Comparison of ENCODE assay signal across 9 mouse cellular contexts in genomic region chr2:167222152-167222551, GRCm38 (mm10). TPM values are rescaled to one million over a fixed set of nuclear protein-coding genes. Genes with fewer than 3 reads are reported as not detected.
DNase-seq lines count a peak whose midpoint lies in the region; ATAC-seq and TF ChIP-seq lines count a peak whose summit lies in the region.
"Had no signal": no experiment of that assay in that cellular context is flagged by ENCODE, and none has a peak within 500 bp of the region (broad histone marks: within the 10 kb centered on the region; RNA-seq: fewer than 3 reads in every experiment).

No protein-coding gene starts in this region.

- H3K4me2 ChIP-seq in lung, embryonic 14.5 days = no peak overlapping the region
- H3K4me2 ChIP-seq: heart, embryonic 15.5 days had no signal

- WGBS in lung, embryonic 14.5 days = 20% methylated on average over 7 of the region's 7 CpGs

- H3K27ac ChIP-seq in lung, embryonic 14.5 days (ENCODE audit: low read depth) = no peak overlapping the region
- H3K27ac ChIP-seq: heart, embryonic 15.5 days had no signal

- H3K27me3 ChIP-seq in lung, embryonic 14.5 days (ENCODE audit: insufficient read depth, low read length) = no peaks in the 10 kb centered on the region
- H3K27me3 ChIP-seq: heart, embryonic 15.5 days had no signal

- peak; percentile 84 for ATAC-seq in common myeloid progenitor, adult 5-6 weeks (replicated peaks; ENCODE audit: low read depth, poor library complexity, severe bottlenecking)
- ATAC-seq in lung, embryonic 14.5 days (ENCODE audit: insufficient read depth) = peak; percentile 57; the same call in 1 of the 2 replicates

- DNase-seq in CD4-positive helper T cell, adult 2 months (ENCODE audit: low read depth, low spot score) = peak; percentile 50
- peak; percentile 84 to 94 for DNase-seq in adrenal gland, adult (ENCODE audit: inconsistent age in 2 of 2, low spot score in 1 of 2)
- DNase-seq in gastrocnemius, postnatal 14 days = peak; percentile 71
- DNase-seq in kidney, postnatal 36 days = peak; percentile 84 to 90
- peak; percentile 93 for DNase-seq in lung, embryonic 14.5 days
- peak; percentile 77 for DNase-seq in right cerebral cortex, adult 2 months (ENCODE audit: low spot score in 2 of 2)
- DNase-seq in urinary bladder, adult 2 months (ENCODE audit: low spot score) = peak; percentile 41

- peak; percentile 90 for TF ChIP-seq CTCF in lung, embryonic 14.5 days (IDR thresholded peaks at IDR 0.05; ENCODE audit: low read depth)

- no peak overlapping the region for H3K4me3 ChIP-seq in lung, embryonic 14.5 days (ENCODE audit: low read depth, low read length)
- H3K4me3 ChIP-seq: heart, embryonic 15.5 days had no signal

- no peaks in the 10 kb centered on the region for H3K9me3 ChIP-seq in lung, embryonic 14.5 days (ENCODE audit: low read depth, low read length)
- H3K9me3 ChIP-seq: heart, embryonic 15.5 days had no signal

- H3K36me3 ChIP-seq in lung, embryonic 14.5 days (ENCODE audit: insufficient read depth) = no peaks in the 10 kb centered on the region; the same call in 1 of the 2 replicates
- H3K36me3 ChIP-seq: heart, embryonic 15.5 days had no signal

- H3K4me1 ChIP-seq in lung, embryonic 14.5 days (ENCODE audit: insufficient read depth) = no peaks in the 10 kb centered on the region

- H3K9ac ChIP-seq in lung, embryonic 14.5 days = no peak overlapping the region
- H3K9ac ChIP-seq: heart, embryonic 15.5 days had no signal

- intact Hi-C loops in gastrocnemius, postnatal 14 days (cut with DNase I; ENCODE audit: low total_unique reads) = loop anchor here (2.0 to 5.0 kb wide), 2 partner anchors 57 to 195 kb away; no protein-coding TSS in a partner anchor

RNA-seq across cellular contexts. Expression of gene Ptgis, which starts 18.3 kb away (rescaled TPM):
- total RNA-seq in common myeloid progenitor, adult 5-6 weeks (2017) = not detected in 2 replicates
- total RNA-seq in gastrocnemius, postnatal 14 days (2021) = 10 to 100 TPM in 1 of 2 experiments, 1 to 10 TPM in 1; 8.0 to 11.1 TPM
- 16.0 and 18.6 TPM in 2 replicates for polyA plus RNA-seq in lung, embryonic 14.5 days (2014; fragmentation: Nextera tagmentation; extraction: Ambion mirVana)
- polyA plus RNA-seq in urinary bladder, adult 2 months (2012; rRNA removed) = 98.4 and 106 TPM in 2 replicates

RNA-seq across cellular contexts. Expression of gene Kcnb1, which starts 32.2 kb away (rescaled TPM):
- 0.23 and 3.3 TPM in 2 replicates for total RNA-seq in common myeloid progenitor, adult 5-6 weeks (2017)
- 10 to 100 TPM; 21.2 to 23.8 TPM for total RNA-seq in gastrocnemius, postnatal 14 days (2021)
- 0.37 and 0.42 TPM in 2 replicates for polyA plus RNA-seq in lung, embryonic 14.5 days (2014; fragmentation: Nextera tagmentation; extraction: Ambion mirVana)
- polyA plus RNA-seq in urinary bladder, adult 2 months (2012; rRNA removed) = 6.7 and 11.9 TPM in 2 replicates

Comparison
In these comparisons a context has a peak if more than half of its experiments do, and no peak if none do; other contexts are left out.
1. DNase-seq: peak in every context shown above with its lines; median percentile 93 in lung, embryonic 14.5 days; 89 in adrenal gland, adult; 87 in kidney, postnatal 36 days; 77 in right cerebral cortex, adult 2 months; 71 in gastrocnemius, postnatal 14 days; 50 in CD4-positive helper T cell, adult 2 months; 41 in urinary bladder, adult 2 months.